Mouse (Mus musculus): ENCODE data around the gene F2.

DNA sequence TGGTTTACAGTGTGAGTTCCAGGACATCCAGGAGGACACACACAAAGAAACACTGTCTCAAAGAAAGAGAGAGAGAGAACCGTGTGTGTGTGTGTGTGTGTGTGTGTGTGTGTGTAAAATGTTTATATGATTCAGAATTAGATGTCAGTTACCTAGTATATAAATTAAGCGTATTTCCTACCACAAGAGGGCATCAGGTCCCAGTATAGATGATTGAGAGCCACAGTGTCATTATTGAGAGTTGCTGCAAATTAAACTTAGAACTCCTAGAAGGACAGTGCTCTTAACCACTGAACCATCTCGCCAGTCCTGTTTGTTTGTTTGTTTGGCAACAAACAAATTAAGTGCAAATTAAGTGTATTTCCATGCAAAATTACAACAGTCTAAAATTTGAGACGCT, 33.8 kb downstream of the F2 start:
- TF ChIP-seq CTCF (IDR thresholded peaks at IDR 0.05; ENCODE audit: extremely low read depth, insufficient read depth, low read length): no peak
- TF ChIP-seq POLR2A (IDR thresholded peaks at IDR 0.05; ENCODE audit: extremely low read depth, insufficient read depth, low read length): no peak

Measured in cortical plate, adult 2 months (tissue).